Mouse (Mus musculus): ENCODE measurements at regions not wholly inside any gene's neighbourhood (a gene's known extent, or its start where the extent isn't known, plus 50 kb on each side); places are given as distances from the start of the nearest gene placed in this dataset.
"Not testable (repeated sequence)": the region's sequence is repeated elsewhere in the genome, so short reads cannot be mapped to it uniquely, and the experiment has no call there.

DNA sequence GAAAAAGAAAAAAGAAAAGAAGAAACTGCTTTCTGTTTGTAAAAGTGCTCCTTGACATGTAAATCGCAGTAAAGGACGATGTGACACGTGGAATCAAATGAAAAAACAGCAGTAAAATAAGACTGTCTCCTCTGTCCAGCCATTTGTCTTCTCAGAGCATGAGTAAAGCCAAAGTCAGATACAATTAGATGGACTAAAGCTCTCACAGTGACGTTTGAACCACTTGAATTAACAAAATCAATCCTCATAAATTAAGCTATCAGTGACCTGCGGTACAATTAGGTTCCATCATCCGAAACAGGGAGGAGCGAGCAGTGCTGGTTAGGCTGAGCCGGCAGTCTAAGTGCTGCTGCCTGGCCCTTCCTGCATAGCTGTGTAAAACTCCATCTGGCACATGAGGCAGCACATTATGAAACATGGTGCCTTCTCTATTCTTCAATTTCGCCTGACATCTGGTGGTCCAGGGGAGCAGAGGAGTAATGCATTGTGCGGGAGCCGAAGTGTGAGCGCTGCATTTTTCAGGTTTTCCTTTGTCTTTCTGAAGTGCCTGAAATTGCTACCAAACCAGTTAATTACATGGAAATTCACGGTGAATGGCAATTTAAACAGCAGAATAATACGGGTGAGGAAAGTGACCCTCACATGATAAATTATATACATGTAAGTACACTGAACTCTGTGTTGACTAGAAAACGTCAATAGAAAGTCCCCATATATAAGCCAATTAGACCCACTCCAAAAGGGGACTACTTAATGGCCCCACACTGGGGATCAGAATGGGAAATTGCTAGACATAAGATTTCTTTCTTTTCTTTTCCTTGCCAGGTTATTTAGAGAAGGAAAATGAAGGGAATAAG, 118.1 kb downstream of the Mmrn1 start:
- H3K27me3 ChIP-seq, result no peaks in the 10 kb centered on the region
- H3K4me2 ChIP-seq (replicated peaks), result peak overlapping the region; percentile 23
- H3K4me3 ChIP-seq (replicated peaks), result no peak overlapping the region
- no peaks in the 10 kb centered on the region for H3K36me3 ChIP-seq
- H3K27ac ChIP-seq, result peak overlapping the region; percentile 82
- H3K4me1 ChIP-seq (replicated peaks), result peaks cover 23% of the 10 kb centered on the region
- ATAC-seq, result peak; percentile 95
- no peaks in the 10 kb centered on the region for H3K9me3 ChIP-seq
- H3K9ac ChIP-seq (replicated peaks), result no peak overlapping the region
- WGBS, result 24% methylated on average over 15 of the region's 15 CpGs

DNA sequence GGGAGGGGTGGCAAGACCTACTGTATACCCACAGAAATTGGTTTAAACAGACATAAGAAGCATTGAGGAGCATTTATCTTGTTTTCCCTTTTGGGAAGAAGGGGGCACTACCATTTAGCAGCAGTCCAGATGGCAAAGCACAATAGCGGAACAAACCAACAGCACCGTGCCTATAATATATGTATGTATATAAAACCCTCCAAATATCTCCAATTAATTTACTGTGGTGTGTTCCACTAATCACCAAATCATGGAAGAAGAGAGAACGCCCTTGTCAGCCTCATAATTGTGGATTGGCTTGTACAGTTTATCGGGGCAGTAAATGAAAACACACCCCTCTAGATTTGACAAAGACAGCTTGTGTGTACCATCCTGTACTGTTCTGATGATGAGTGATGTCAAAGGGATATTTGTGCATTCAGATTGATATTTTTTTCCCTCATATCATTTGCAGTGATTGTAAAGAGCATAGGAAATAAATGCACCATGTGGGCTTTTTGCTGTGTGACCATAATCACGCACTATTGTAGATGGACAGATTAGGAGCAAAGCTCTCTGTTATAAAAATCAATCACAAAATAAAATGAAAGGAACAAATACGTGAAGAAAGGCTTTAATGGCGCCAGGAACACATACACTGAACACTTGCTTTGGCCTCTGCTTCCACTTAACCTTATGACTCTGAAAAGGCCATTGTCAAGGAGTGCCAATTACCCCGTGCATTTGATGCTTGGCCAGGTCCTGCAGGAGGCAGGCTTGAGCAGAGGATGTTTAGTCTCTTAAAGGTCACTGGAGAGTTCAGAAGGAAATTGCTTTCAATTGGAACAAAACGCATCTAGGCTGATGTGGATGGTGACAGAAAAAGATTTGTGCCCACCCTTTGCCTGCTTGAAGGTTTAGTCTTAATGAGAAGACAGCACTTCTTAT, 119.0 kb downstream of the Mmrn1 start:
- H3K9ac ChIP-seq (replicated peaks), result no peak overlapping the region

DNA sequence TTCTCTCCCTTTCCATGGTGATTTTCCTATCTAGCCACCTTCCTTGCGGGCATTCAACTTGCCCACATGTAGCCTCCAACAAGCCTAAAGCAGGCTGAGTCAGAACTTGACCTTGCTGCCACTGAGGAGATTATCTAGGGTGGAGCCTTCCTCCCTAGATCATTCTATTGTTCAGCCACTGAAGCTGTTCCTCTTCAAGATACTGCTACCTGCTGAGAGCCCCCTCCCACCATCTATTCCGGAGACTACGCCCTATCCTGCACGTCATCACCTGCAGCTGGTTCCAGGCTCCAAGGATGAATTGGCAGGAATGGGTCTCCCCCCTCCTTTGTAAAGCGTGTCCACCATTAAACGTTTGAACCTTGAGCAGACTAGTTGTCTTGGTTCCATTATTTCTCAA, 122.9 kb downstream of the Mmrn1 start:
- H3K4me2 ChIP-seq (replicated peaks); H3K36me3 ChIP-seq; H3K27me3 ChIP-seq; H3K9me3 ChIP-seq; H3K27ac ChIP-seq; H3K9ac ChIP-seq (replicated peaks); H3K4me3 ChIP-seq (replicated peaks); ATAC-seq: not testable (repeated sequence)
- WGBS, result 83% methylated on average over 6 of the region's 6 CpGs
- peaks cover 18% of the 10 kb centered on the region for H3K4me1 ChIP-seq (replicated peaks)

More for the DNA sequence above, 119.0 kb downstream of the Mmrn1 start:
- Histone ChIP-seq H3K27me3 (no peaks in the 10 kb centered on the region), H3K4me1 (replicated peaks) (peaks cover 23% of the 10 kb centered on the region), H3K4me3 (replicated peaks) (no peak overlapping the region), H3K27ac (peak overlapping the region; percentile 82), H3K4me2 (replicated peaks) (peak overlapping the region; percentile 23), H3K36me3 (no peaks in the 10 kb centered on the region), H3K9me3 (no peaks in the 10 kb centered on the region)
- 50% methylated on average over 9 of the region's 9 CpGs for WGBS
- ATAC-seq, result peak; percentile 71

DNA sequence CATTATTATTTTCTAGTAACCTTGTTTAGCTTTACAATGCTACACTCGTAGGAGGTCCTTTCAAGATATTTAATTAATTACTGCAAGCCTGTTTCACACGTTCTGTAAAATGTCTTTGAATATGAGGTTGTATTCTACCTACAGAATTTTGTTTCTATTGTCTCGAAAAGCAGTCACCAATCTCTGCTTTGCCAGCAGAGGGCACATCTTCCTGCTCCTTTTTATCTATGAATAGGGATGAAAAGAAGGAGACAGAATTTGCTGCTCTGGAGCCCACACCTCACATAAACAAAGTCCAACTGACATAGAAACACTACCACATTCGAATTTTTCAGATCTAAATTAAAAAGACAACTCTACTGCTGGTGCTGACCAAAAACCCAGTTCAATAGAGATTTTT, 117.0 kb upstream of the Ccser1 start:
- Histone ChIP-seq H3K27me3 (no peaks in the 10 kb centered on the region), H3K4me2 (replicated peaks) (no peak overlapping the region), H3K27ac (no peak overlapping the region), H3K4me1 (replicated peaks) (peaks cover 26% of the 10 kb centered on the region), H3K4me3 (replicated peaks) (no peak overlapping the region), H3K9ac (replicated peaks) (no peak overlapping the region), H3K36me3 (no peaks in the 10 kb centered on the region), H3K9me3 (no peaks in the 10 kb centered on the region)
- no peak for ATAC-seq
- WGBS, result 40% methylated on average over 4 of the region's 4 CpGs

DNA sequence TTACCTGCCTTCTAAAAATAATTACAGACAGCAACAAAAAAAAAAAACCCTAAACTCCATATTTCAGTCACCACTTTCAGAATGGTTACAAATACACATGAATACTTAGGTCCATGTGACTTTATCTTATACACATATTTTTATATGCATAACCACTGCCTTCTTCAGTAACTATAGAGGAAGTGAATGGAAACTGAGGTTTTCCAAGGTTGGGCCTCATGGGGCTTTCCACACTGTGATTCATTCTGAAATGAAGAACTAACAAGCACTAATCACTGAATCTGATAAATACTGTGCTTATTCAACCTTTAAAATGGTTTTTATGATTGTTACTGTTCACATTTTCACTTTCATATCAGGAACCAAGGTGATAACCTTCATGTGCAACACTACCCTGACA, 114.4 kb upstream of the Ccser1 start:
- H3K9me3 ChIP-seq, result no peaks in the 10 kb centered on the region
- H3K4me3 ChIP-seq (replicated peaks), result no peak overlapping the region
- H3K9ac ChIP-seq (replicated peaks), result no peak overlapping the region
- peaks cover 28% of the 10 kb centered on the region for H3K4me1 ChIP-seq (replicated peaks)
- H3K4me2 ChIP-seq (replicated peaks), result no peak overlapping the region
- no peak overlapping the region for H3K27ac ChIP-seq
- no peaks in the 10 kb centered on the region for H3K36me3 ChIP-seq
- ATAC-seq, result no peak
- no peaks in the 10 kb centered on the region for H3K27me3 ChIP-seq

DNA sequence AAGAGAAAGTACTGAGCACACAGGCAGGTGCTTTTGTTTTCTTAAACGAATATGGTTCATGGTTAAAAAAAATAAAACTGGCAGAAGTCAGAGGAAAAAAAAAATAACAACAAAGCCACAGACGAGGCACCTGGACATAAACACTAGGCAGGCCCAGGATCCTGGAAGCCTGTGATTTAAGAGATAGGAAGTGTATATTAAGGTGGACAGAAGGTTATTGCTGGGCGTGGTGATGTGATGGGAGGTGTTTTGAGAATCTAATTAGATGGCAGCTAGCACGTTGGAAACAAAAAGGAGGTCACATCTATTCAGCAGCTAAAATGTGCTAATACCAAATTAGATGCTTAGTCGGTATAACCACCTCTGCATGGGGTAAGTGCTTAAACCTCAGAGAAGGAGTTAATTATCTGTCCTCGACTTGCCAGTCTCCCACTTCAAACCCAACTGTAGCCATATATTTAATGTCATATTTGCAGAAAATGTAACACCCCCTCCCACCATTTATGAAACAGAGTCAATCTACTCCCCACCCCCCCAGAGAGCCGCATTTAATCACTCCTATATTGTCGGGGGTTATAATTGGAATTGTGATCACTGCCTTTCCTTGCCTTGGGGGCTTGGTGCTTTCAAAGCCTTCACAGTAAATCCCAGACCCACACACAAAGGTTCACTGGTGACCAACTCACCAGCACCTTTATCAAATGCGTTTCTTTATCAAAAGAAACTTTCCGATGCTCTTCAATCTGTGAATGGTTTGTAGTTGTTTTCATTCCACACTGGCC, 113.4 kb upstream of the Ccser1 start:
- no peaks in the 10 kb centered on the region for H3K36me3 ChIP-seq
- 19% methylated on average over 10 of the region's 10 CpGs for WGBS
- H3K27ac ChIP-seq, result peak overlapping the region; percentile 10; the same call in 1 of the 2 replicates

DNA sequence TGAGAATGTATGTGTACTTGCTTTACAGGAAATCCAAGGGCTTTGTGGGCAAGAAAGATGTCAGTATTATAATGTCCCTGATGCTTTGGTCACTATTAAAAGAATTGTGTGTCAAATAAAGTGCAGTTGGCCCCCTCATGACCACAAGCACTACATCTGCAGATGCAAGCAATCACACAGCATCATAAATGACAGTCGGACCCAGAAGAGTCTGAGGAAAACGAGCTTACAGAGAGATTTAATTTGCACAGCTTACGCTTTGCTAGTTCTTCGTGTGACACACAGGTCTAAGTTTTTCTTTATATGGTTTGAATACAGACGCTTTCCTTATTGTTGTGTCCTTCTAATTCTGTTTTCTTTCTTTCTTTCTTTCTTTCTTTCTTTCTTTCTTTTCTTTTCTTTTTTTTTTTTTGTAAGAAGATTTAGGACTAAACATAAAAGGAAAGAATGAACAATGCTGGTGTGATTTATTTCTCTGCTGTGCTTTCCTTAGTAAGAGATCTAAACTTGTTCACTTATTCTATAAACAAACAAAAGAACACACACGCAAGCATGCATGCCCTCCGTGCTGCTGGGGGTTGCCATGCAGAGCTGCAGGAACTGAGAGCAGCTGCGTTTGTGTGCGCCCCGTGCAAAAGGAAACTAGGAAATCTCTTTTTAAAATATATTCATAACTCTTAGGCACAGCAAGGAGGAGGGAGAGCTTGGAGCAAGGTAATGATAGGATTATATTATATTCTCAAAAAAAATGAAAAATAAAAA, 112.6 kb upstream of the Ccser1 start:
- H3K36me3 ChIP-seq, result no peaks in the 10 kb centered on the region
- H3K4me1 ChIP-seq (replicated peaks), result peaks cover 28% of the 10 kb centered on the region
- WGBS, result 5% methylated on average over 10 of the region's 10 CpGs
- ATAC-seq, result peak; percentile 50; the same call in 1 of the 2 replicates
- no peaks in the 10 kb centered on the region for H3K27me3 ChIP-seq
- no peak overlapping the region for H3K9ac ChIP-seq (replicated peaks)
- H3K9me3 ChIP-seq, result no peaks in the 10 kb centered on the region
- no peak overlapping the region for H3K4me3 ChIP-seq (replicated peaks)
- peak overlapping the region; percentile 30; the same call in 1 of the 2 replicates for H3K4me2 ChIP-seq (replicated peaks)
- H3K27ac ChIP-seq, result peak overlapping the region; percentile 10; the same call in 1 of the 2 replicates

More for the DNA sequence above, 113.4 kb upstream of the Ccser1 start:
- no peak overlapping the region for H3K4me2 ChIP-seq (replicated peaks)
- H3K4me1 ChIP-seq (replicated peaks), result peaks cover 28% of the 10 kb centered on the region
- ATAC-seq, result peak; percentile 67; the same call in 1 of the 2 replicates
- no peaks in the 10 kb centered on the region for H3K9me3 ChIP-seq
- no peak overlapping the region for H3K9ac ChIP-seq (replicated peaks)
- no peaks in the 10 kb centered on the region for H3K27me3 ChIP-seq
- H3K4me3 ChIP-seq (replicated peaks), result no peak overlapping the region

DNA sequence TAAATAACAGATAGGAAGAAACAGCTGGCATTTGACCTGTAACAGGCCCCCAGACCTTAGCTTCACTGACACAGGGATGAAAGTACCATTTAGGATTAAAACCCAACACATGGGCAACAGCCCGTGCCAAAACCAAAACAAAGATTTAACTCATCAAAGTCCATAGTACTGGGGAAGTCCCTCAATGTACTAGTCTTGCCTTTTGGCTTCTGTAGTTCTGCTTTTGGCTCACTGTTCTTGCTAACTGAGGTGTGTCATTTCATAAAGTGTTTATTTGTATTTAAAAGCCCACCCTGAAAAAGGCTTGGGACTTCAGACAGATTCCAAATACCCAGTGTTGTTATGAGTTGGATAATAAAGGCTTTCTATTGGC, 112.0 kb upstream of the Ccser1 start:
- no peak for ATAC-seq
- WGBS, result 4% methylated on average over 1 of the region's 1 CpGs
- H3K4me1 ChIP-seq (replicated peaks), result peaks cover 28% of the 10 kb centered on the region
- no peaks in the 10 kb centered on the region for H3K36me3 ChIP-seq
- H3K27me3 ChIP-seq, result no peaks in the 10 kb centered on the region
- no peak overlapping the region for H3K9ac ChIP-seq (replicated peaks)
- no peak overlapping the region for H3K4me3 ChIP-seq (replicated peaks)
- no peaks in the 10 kb centered on the region for H3K9me3 ChIP-seq
- no peak overlapping the region for H3K27ac ChIP-seq
- 0 out of 2 replicates have a peak overlapping the region, but pooled peaks have one; percentile 30 for H3K4me2 ChIP-seq (replicated peaks)

DNA sequence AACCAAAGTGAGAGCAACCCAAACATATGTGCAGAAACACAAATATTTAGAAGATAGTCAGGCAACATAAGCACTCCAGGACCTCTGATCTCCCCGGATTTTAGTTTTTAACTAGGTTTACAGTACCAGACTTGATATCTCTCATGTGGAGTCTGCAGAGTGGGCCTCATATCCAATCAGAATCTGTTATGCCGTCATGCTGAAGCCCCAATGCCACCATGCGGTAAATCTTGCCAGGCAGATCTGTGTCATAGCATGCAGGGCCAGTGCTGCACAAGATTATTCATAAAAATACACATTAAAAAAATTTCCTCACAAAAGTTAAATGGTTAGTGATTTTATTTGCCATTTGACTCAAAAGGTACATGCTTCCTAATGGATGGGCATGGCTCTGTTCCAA, 106.9 kb upstream of the Ccser1 start:
- Histone ChIP-seq H3K4me1 (replicated peaks) (peaks cover 4% of the 10 kb centered on the region), H3K4me3 (replicated peaks) (no peak overlapping the region), H3K36me3 (no peaks in the 10 kb centered on the region), H3K9ac (replicated peaks) (no peak overlapping the region), H3K9me3 (no peaks in the 10 kb centered on the region), H3K4me2 (replicated peaks) (no peak overlapping the region), H3K27me3 (no peaks in the 10 kb centered on the region), H3K27ac (no peak overlapping the region)
- WGBS, result 89% methylated on average over 3 of the region's 3 CpGs
- ATAC-seq, result no peak

DNA sequence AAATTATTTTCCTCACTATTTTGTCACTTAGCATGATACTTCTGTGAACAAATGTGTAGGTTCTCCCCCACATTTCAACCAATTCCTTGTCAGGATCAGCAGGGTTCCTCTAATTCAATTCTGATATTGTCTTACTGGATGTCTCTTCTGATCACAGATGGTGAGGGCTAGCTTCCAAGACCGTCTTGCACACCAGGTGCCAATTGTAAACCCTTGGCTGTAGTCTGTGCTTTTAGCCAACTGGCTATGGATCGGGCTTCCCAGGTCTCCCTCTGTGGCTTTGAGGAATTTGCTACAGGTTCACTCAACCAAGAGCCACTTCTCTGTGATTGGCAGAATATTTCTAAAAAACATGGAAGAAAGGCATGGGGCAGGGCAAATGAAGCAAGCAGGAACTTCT, 106.3 kb upstream of the Ccser1 start:
- no peak overlapping the region for H3K4me2 ChIP-seq (replicated peaks)
- H3K36me3 ChIP-seq, result no peaks in the 10 kb centered on the region
- H3K4me3 ChIP-seq (replicated peaks), result no peak overlapping the region
- no peak overlapping the region for H3K27ac ChIP-seq
- H3K9ac ChIP-seq (replicated peaks), result no peak overlapping the region
- ATAC-seq, result no peak
- H3K4me1 ChIP-seq (replicated peaks), result peaks cover 3% of the 10 kb centered on the region; the same call in 1 of the 2 replicates
- WGBS, result 67% methylated on average over 2 of the region's 2 CpGs
- no peaks in the 10 kb centered on the region for H3K27me3 ChIP-seq
- H3K9me3 ChIP-seq, result no peaks in the 10 kb centered on the region

DNA sequence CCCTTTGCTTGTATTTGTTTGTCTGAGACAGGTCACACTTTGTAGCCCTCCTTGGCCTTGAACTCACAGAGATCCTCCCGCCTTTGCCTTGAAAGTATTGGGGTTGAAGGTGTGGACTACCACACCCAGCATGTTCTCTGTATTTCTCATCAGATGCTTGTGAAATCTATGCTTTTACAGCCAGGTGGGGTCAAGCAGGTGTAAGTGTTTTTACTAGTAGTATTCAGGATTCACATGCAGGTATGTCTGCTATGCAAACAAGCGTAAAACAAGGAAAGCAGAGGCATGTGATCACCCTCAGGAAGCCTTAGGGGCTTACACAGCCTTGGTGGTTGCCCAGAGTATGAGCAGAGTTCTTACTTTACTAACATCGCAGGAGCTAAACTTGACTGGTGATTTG, 105.4 kb upstream of the Ccser1 start:
- Histone ChIP-seq H3K9me3 (no peaks in the 10 kb centered on the region), H3K4me1 (replicated peaks) (peaks cover 3% of the 10 kb centered on the region; the same call in 1 of the 2 replicates), H3K27ac (no peak overlapping the region), H3K4me2 (replicated peaks) (no peak overlapping the region), H3K27me3 (no peaks in the 10 kb centered on the region), H3K36me3 (no peaks in the 10 kb centered on the region), H3K9ac (replicated peaks) (no peak overlapping the region), H3K4me3 (replicated peaks) (no peak overlapping the region)
- no peak for ATAC-seq
- 94% methylated on average over 3 of the region's 3 CpGs for WGBS

Measured in midbrain, embryonic 13.5 days (tissue).